ENCODE assay signal across 8 mouse cellular contexts in the genomic region with DNA sequence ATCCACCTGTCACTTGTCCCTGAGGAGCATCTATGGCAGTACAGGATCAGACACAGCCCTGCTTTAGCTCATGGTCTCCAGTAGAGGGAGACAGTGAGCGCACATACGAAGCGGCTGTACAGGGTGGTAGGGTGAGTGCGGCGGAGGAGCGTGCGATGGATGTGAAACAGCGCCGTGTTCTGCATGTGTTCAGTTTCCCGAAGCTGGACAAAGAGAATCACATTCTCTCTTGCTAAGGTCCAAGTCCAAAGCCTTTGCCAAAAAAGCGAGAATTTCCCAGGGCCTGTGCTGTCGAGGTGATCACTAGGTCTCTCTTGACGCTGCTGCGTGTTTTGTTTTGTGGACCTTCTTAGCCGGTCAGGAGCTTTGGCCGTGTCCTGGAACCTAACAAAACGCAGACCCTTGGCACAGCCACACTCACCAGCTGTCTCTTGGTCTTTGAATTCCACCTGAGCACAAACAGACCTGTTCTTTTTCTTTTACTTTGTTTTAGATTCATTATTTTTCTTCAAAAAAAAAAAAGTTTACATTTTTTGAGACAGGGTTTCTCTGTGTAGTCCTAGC. TPM values are rescaled to one million over a fixed set of nuclear protein-coding genes. Genes with fewer than 3 reads are reported as not detected.
A peak's percentile ranks its signal among the peaks of the same experiment; 100 is the strongest.
DNase-seq lines count a peak whose midpoint lies in the region; ATAC-seq and TF ChIP-seq lines count a peak whose summit lies in the region.

No protein-coding gene starts in this region.

- TF ChIP-seq POLR2A in cerebellum, adult 2 months (IDR thresholded peaks at IDR 0.05; ENCODE audit: borderline replicate concordance, insufficient read depth, low read length): no peak

- WGBS in cerebellum, adult 2 months: 14% methylated on average over 17 of the region's 17 CpGs
- 26% methylated on average over 17 of the region's 17 CpGs for WGBS in hindbrain, embryonic 14.5 days

- H3K9me3 ChIP-seq in hindbrain, embryonic 14.5 days (ENCODE audit: control insufficient read depth, low read length): no peaks in the 10 kb centered on the region

- H3K9ac ChIP-seq in hindbrain, embryonic 14.5 days: peak overlapping the region; percentile 37; the same call in 1 of the 2 replicates

- no peak overlapping the region for H3K27ac ChIP-seq in cerebellum, adult 2 months (ENCODE audit: insufficient read depth, low read length)
- no peak overlapping the region for H3K27ac ChIP-seq in hindbrain, embryonic 14.5 days

- H3K4me1 ChIP-seq in cerebellum, adult 2 months (ENCODE audit: control insufficient read depth, insufficient read depth, low read length): no peaks in the 10 kb centered on the region
- H3K4me1 ChIP-seq in hindbrain, embryonic 14.5 days (replicated peaks; ENCODE audit: control insufficient read depth, insufficient read depth, low read length): no peaks in the 10 kb centered on the region

- peak overlapping the region; percentile 30 for H3K4me3 ChIP-seq in cerebellum, adult 2 months (replicated peaks; ENCODE audit: insufficient read depth, low read depth, low read length)
- 0 out of 2 replicates have a peak overlapping the region, but pooled peaks have one; percentile 2 for H3K4me3 ChIP-seq in hindbrain, embryonic 14.5 days (replicated peaks; ENCODE audit: low read length)

- no peaks in the 10 kb centered on the region for H3K27me3 ChIP-seq in cerebellum, adult 2 months (ENCODE audit: control insufficient read depth, insufficient read depth, low read length)
- H3K27me3 ChIP-seq in hindbrain, embryonic 14.5 days (ENCODE audit: control insufficient read depth, insufficient read depth, low read length): no peaks in the 10 kb centered on the region

- no peaks in the 10 kb centered on the region for H3K36me3 ChIP-seq in hindbrain, embryonic 14.5 days (replicated peaks; ENCODE audit: control insufficient read depth, insufficient read depth)

- peak; percentile 80 for DNase-seq in NIH3T3 (ENCODE audit: low read depth)
- peak; percentile 69 to 73 for DNase-seq in cerebellum, adult 2 months
- peak; percentile 86 for DNase-seq in forelimb bud, embryonic 11.5 days (ENCODE audit: low read depth, low spot score)
- peak; percentile 77 for DNase-seq in hindbrain, embryonic 14.5 days (ENCODE audit: low spot score)
- DNase-seq in layer of hippocampus, postnatal 25 days (ENCODE audit: extremely low spot score in 1 of 2, low spot score in 1 of 2): peak; percentile 17 to 40
- peak; percentile 72 for DNase-seq in lung, postnatal 36 days
- DNase-seq in right cerebral cortex, adult 18-20 months: peak; percentile 62
- DNase-seq in urinary bladder, adult 2 months (ENCODE audit: low spot score): peak; percentile 29

- peak overlapping the region; percentile 46 for H3K4me2 ChIP-seq in hindbrain, embryonic 14.5 days (replicated peaks)

- peak; percentile 94 for TF ChIP-seq CTCF in cerebellum, adult 2 months (IDR thresholded peaks at IDR 0.05; ENCODE audit: borderline replicate concordance, insufficient read depth, low read depth, low read length)

- peak; percentile 88; the same call in 1 of the 2 replicates for ATAC-seq in hindbrain, embryonic 14.5 days (ENCODE audit: low FRiP score)

RNA-seq across cellular contexts. Expression of a gene that starts 15.2 kb away (rescaled TPM):
- polyA plus RNA-seq in cerebellum, adult 2 months (2012; rRNA removed): 0.16 and 0.22 TPM in 2 replicates
- not detected in 2 replicates for polyA plus RNA-seq in hindbrain, embryonic 14.5 days (2014; fragmentation: Nextera tagmentation; extraction: Ambion mirVana)
- total RNA-seq in layer of hippocampus, postnatal 25 days (2021): not detected
- 0.12 and 0.21 TPM in 2 replicates for polyA plus RNA-seq in urinary bladder, adult 2 months (2012; rRNA removed)

RNA-seq across cellular contexts. Expression of a gene that starts 28.6 kb away (rescaled TPM):
- 5.4 TPM in 2 replicates for polyA plus RNA-seq in cerebellum, adult 2 months (2012; rRNA removed)
- 10.7 and 10.8 TPM in 2 replicates for polyA plus RNA-seq in hindbrain, embryonic 14.5 days (2014; fragmentation: Nextera tagmentation; extraction: Ambion mirVana)
- total RNA-seq in layer of hippocampus, postnatal 25 days (2021): 10 to 100 TPM; 10.7 to 13.0 TPM
- polyA plus RNA-seq in urinary bladder, adult 2 months (2012; rRNA removed): 10.2 and 13.9 TPM in 2 replicates

RNA-seq across cellular contexts. Expression of a gene that starts 34.0 kb away (rescaled TPM):
- 5.6 and 6.0 TPM in 2 replicates for polyA plus RNA-seq in cerebellum, adult 2 months (2012; rRNA removed)
- 2.7 and 3.1 TPM in 2 replicates for polyA plus RNA-seq in hindbrain, embryonic 14.5 days (2014; fragmentation: Nextera tagmentation; extraction: Ambion mirVana)
- 1 to 10 TPM; 7.6 to 7.7 TPM for total RNA-seq in layer of hippocampus, postnatal 25 days (2021)
- polyA plus RNA-seq in urinary bladder, adult 2 months (2012; rRNA removed): 71.6 and 89.5 TPM in 2 replicates

RNA-seq across cellular contexts. Expression of a gene that starts 37.2 kb away (rescaled TPM):
- 0.32 and 0.44 TPM in 2 replicates for polyA plus RNA-seq in cerebellum, adult 2 months (2012; rRNA removed)
- polyA plus RNA-seq in hindbrain, embryonic 14.5 days (2014; fragmentation: Nextera tagmentation; extraction: Ambion mirVana): not detected in 2 replicates
- total RNA-seq in layer of hippocampus, postnatal 25 days (2021): 1 to 10 TPM; 1.0 to 1.8 TPM
- polyA plus RNA-seq in urinary bladder, adult 2 months (2012; rRNA removed): 1.8 and 2.3 TPM in 2 replicates

Comparison
In these comparisons a context has a peak if more than half of its experiments do, and no peak if none do; other contexts are left out.
1. DNase-seq: peak in every context shown above with its lines; median percentile 86 in forelimb bud, embryonic 11.5 days; 80 in NIH3T3; 77 in hindbrain, embryonic 14.5 days; 72 in lung, postnatal 36 days; 71 in cerebellum, adult 2 months; 62 in right cerebral cortex, adult 18-20 months; 29 in urinary bladder, adult 2 months; 28 in layer of hippocampus, postnatal 25 days.
2. RNA of a gene that starts 34.0 kb away (polyA plus RNA-seq): 71.6 to 89.5 TPM in urinary bladder, adult 2 months; 5.6 to 6.0 TPM in cerebellum, adult 2 months and 2.7 to 3.1 TPM in hindbrain, embryonic 14.5 days; every median in the first group is over 10 times any median in the second.